In genomic region chr10:41449684-41450083, GRCm38 (mm10) we compare ENCODE assay signal across 1 mouse cellular context.
TF ChIP-seq lines count a peak whose summit lies in the region.

No protein-coding gene starts in this region.

TF ChIP-seq in CH12.LX, 34 proteins besides CTCF, POLR2A, EP300 and RAD21 (continued from another document):
- TF ChIP-seq BHLHE40 (IDR thresholded peaks at IDR 0.05; ENCODE audit: low read depth, low read length): no peak
- no peak for TF ChIP-seq RCOR1 (conservative IDR thresholded peaks at IDR 0.05; ENCODE audit: low read depth, low read length)
- TF ChIP-seq TCF12 (IDR thresholded peaks at IDR 0.05; ENCODE audit: low read depth, low read length): no peak
- no peak for TF ChIP-seq CHD2 (IDR thresholded peaks at IDR 0.05; ENCODE audit: low read length)
- no peak for TF ChIP-seq ZKSCAN1 (IDR thresholded peaks at IDR 0.05; ENCODE audit: borderline replicate concordance, low read depth, low read length)
- no peak for TF ChIP-seq NRF1 (IDR thresholded peaks at IDR 0.05; ENCODE audit: low read depth, low read length)
- TF ChIP-seq POLR2AphosphoS2 (IDR thresholded peaks at IDR 0.05; ENCODE audit: low read depth, low read length): no peak
- TF ChIP-seq JUN (IDR thresholded peaks at IDR 0.05; ENCODE audit: insufficient read depth, low read depth, low read length): no peak
- TF ChIP-seq ETS1 (conservative IDR thresholded peaks at IDR 0.05; ENCODE audit: low read depth, low read length): no peak
- TF ChIP-seq MYC (IDR thresholded peaks at IDR 0.05; ENCODE audit: low read depth, low read length): no peak
- no peak for TF ChIP-seq UBTF (IDR thresholded peaks at IDR 0.05; ENCODE audit: low read depth, low read length)
- no peak for TF ChIP-seq ZMIZ1 (IDR thresholded peaks at IDR 0.05; ENCODE audit: low read depth, low read length)
- no peak for TF ChIP-seq SMC3 (IDR thresholded peaks at IDR 0.05; ENCODE audit: low read depth, low read length)
- TF ChIP-seq MAFK (IDR thresholded peaks at IDR 0.05; ENCODE audit: insufficient replicate concordance, low read length): no peak
